Mouse (Mus musculus) layer of hippocampus, adult 11-12 months (tissue): ENCODE results near the gene Prps1.
"Not testable (repeated sequence)": the region's sequence is repeated elsewhere in the genome, so short reads cannot be mapped to it uniquely, and the experiment has no call there.

ENCODE experiments used
- DNase-seq: peaks from one replicate; pipeline ENCODE4 v3.0.0; 2022; ENCODE audit warnings: low spot score

Gene Prps1

DNA sequence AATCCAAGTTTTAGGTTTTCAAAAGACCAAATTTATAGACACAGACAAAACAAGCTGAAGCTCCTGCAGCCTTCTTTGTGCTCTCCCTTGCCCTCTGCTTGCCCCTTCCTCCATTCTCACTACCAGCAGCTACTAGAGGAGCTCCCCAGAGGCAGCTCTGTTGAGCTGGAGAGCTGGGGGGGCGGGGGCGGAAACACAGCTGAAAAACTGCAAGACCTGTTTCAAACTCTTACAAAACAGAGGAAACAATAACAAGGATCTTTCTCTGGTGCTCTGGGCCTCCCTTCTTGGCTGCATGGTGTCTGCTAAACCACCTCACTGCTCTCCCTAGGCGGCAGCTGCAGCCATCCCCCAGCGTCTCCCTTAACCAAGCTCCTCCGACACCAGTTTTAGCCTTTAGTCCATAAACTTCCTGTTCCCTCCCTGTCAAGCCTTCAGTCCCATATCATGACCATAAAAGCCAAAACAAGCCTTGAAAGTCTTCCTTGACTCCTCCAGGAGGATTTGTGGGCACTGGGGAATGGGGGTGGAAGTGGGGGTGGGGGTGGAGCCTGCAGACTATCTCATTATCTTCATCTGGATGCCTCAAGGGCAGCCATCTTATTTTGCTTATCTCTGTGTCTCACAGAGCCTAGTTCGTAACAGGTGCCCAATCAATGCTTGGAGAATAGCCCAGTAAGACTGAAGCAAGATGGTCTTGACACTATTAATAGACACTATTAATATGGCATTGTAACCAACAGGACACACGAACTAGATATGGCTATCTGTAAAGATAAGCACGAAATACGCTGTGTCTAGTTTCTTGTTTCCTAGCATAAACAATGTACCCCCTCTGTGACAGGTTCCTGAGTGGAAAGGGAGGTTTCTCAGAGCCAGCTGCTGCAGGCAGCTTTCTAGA lies 45.2 kb downstream of the Prps1 start:
- no peak for DNase-seq

DNA sequence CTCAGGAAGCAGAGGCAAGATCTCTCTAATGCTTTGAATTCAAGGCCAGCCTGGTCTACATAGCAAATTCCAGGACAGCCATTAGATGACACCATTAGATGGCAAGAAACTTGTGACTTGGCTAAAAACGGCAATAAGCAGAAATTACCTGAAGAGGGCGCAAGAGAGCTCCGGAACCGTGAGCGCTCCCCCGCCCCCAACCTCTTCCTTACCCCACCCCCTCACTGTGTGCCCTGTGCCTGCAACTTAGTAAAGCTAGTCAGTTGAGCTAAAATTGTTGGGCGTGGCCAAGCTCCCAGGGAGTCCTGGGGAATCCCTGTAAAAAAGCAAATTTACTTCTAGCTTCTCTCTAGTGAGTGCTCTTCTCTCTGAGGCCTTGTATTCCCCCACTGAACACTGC lies 47.5 kb downstream of the Prps1 start:
- peak; percentile 42 for DNase-seq

DNA sequence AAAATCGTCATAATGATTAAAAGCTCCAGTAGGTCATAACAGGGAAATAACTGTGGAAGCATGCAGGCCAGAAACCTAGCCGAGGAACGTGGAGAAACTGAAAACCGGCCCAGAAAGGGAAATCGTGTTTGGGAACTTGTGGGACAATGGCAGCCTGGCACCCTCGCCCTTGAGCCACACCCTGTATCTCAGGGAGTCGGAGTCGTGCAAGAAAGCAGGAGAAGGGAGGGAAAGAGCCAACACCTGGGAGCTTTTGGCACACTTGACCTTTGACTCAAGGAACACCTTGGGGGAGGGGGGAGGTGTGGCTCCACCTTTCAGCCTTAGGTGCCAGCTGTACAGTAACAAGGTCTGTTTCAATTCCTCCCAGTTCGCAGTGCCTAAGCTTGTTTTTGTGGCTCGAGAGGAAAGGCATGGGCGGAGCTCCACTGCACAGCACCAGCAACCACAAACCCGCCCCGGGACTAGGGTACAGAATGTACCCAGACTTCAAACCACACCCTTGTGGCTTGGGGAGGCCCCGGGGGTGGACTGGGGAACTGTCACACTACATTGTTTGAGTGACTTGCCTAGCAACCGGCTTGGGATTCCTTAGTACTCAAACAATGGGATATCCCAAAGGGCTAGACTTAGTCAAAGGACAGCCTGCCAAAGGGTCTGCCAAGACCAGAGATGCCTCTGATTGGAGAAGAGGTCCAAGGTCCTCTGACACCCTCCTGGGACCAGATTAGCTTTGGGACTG lies 49.3 kb downstream of the Prps1 start:
- DNase-seq, result peak; percentile 15

DNA sequence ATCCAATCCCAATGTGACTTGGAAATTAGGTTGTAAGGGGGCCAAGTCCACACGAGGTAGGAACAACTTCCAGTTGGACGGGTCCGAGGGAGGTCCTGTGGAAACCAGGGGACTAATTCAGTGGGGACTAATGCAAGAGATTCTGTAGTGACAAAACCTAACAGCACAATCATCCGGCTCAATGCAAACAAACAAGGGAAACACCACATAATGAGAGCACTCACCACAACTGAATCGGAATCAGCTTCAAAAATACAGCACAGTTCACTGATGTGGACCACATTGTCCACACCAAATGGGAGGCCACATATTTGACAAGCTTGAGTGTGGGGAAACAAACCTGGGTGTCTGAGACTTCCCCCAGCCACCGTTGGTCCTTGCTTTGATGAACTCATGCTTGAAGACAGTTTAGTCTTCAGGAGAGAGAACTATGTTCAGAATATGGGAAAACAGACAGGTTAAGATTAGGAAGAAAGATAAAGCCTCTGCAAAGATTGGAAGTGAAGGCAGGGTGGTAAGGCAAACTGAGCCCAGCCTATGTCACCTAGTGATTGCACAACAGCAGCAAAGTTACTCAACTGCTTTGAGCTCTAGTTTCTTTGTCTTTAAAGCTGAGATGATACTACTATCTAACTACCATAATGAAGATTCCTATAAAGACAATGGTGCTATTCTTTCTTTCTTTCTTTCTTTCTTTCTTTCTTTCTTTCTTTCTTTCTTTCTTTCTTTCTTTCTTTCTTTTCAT lies 50.2 kb downstream of the Prps1 start:
- no peak for DNase-seq

DNA sequence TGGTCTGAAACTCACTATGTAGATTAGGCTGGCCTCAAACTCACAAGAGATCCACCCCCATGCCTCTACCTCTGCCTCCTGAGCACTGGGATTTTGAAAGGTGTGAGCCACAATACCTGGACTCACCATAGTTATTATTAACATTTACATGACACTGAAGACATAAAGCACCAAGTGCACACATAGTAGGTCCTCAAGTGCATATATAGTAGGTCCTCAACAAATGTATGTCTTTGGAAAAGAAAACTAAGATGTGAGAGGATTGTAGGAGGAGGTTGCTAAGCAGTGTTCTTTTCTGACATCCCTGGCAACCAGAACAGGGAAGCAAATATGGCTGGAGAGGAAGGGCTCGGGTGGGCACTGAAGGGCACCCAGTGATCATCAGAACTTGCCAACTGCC lies 51.0 kb downstream of the Prps1 start:
- no peak for DNase-seq

DNA sequence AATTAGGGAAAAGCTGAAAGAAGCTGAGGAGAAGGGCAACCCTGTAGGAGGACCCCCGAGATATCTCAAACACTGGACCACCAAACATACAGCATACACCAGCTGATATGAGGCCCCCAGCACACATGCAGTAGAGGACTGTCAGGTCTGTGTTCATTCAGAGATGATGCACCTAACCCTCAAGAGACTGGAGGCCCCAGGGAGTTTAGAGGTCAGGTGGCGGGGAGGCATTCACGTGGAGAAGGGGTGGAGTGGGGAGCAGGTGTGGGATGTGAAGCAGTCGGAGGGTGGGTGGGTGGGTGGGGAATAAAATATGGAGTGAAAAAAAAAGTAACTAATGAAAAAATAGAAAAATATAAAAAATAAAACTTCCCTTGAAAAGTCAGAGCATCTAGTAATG lies 52.4 kb downstream of the Prps1 start:
- DNase-seq, result not testable (repeated sequence)

DNA sequence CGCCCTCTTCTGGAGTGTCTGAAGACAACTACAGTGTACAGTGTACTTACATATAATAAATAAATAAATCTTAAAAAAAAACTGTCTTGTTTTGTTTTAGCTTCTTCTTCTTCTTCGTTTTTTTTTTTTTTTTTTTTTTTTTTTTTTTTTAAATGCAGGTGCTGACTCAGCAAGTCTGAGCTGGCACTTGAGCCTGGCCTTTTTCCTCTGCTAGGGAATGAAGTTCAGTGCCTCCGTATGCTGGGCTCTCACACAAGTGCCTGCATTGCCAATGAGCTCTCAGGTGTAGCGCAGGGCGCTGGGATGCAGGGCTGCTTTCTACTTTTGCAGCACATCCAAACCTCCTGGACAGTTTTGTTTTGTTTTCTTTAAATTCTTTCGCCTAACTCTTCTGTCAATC lies 53.4 kb downstream of the Prps1 start:
- DNase-seq, result no peak

DNA sequence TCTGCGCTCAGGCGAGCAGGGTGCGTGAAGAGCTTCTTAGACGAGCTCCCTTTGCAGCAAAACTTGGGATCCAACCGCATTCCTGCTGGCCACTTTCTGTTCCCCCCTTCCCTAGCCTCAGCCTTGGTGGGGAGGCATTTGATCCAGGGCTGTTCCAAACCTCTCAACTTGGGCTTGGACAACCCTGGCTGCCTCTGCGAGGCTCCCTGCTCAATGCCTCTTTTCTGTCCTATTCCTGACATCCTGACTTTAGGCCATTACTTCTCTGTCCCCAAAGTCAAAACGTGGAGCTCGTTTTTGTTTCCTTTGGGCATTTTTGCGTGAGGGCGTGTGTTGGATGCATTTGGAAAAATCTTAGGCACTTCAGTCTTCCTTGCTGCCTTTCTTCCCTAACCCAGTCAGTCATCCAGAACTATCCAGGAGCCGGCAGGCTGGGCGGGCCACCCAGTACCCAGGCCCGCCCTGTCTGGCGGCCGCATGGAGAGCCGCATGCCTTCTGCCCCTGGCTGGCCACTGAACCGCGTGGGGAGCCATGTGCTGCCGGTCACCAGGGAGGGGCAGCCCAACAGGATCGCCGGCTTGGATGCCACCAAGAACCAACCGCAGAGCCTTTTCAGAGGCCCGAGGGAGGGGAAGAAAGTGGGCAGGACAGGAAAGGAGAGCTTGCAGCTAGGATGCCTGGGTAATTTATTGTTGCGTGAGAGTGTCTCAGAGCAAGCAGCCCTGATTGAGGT lies 54.5 kb downstream of the Prps1 start:
- DNase-seq, result peak; percentile 54

DNA sequence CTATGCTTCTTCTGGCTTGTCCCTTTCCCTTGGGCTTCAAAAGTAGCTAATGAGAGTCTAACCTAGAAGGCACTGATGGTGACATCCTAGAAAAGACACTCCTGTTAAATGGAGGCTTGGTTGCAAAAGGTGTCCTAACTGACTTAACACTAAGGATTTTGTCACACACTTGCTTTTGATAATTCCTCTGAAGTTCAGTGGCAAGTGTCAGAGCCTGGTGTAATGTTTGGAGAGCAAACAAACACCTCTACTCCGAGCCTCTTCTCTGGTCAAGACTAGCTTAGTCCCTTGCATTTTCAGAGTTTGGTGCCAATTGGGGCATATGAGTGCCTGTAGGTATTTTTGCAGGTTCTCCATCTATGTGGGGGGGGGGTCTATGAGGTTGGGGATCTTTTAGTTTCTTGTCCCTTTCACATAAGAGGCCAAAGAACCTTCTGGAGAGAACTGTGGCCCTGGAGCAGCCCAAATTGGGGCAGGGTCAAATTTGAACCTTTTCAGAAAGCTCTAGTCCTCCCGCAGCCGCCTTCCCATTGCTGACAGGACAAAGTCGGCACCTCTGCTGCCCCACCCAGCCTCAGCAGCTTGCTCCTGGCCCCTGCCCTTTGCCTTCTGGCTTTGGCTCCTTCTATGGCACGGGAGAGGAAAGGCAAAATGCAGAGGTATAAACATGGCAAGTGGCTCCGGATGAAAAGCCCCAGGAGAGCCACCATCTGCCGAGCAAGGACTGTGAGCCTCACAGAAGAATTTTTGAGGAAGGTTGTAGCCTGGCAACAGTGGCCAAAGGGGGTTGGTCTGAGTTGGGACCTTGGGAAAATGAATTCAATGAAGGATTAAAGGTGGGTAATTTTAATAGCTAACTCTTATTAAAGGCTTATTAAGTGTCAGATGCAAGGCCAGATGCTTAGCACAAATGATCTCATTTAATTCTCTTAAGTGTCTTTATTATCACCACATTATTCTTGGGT lies 55.6 kb downstream of the Prps1 start:
- no peak for DNase-seq

DNA sequence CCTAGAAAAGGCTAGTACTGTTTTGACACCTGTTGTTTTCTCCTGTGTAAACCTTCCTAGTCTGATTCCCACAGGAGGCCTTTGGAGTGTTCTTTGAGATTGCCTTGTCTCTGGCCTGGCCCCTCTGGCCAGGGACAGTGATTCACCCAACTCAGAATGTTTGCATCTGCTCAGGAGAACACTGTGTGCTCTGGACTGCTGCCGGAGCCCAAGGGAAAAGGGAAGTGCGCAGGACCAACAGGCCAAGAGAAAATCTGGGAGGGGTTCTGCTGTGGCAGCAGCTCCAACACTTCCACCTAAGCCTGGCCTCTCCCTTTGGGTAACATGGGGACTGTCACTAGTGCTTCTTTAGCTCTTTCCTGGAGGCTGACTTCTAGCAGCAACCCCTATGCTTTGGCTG lies 57.0 kb downstream of the Prps1 start:
- no peak for DNase-seq

DNA sequence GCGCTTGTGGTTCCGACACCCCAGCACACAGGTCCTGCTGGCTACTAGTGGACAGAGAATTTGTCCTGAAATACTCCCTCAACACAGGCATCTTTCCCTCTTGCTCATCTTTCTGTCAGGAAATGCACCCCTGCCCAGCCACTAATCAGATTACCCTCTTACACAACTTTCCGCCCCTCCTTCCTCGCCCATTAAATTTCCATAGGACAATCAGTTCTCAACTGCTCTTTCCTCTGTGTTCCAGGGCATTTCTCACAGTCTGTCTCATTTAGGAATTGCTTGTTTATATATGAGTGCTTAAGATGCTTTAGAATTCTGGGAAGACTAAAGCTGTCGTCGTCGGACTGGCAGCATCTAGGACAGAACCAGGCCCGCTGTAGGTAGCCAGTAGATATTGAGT lies 61.9 kb downstream of the Prps1 start:
- DNase-seq, result no peak

DNA sequence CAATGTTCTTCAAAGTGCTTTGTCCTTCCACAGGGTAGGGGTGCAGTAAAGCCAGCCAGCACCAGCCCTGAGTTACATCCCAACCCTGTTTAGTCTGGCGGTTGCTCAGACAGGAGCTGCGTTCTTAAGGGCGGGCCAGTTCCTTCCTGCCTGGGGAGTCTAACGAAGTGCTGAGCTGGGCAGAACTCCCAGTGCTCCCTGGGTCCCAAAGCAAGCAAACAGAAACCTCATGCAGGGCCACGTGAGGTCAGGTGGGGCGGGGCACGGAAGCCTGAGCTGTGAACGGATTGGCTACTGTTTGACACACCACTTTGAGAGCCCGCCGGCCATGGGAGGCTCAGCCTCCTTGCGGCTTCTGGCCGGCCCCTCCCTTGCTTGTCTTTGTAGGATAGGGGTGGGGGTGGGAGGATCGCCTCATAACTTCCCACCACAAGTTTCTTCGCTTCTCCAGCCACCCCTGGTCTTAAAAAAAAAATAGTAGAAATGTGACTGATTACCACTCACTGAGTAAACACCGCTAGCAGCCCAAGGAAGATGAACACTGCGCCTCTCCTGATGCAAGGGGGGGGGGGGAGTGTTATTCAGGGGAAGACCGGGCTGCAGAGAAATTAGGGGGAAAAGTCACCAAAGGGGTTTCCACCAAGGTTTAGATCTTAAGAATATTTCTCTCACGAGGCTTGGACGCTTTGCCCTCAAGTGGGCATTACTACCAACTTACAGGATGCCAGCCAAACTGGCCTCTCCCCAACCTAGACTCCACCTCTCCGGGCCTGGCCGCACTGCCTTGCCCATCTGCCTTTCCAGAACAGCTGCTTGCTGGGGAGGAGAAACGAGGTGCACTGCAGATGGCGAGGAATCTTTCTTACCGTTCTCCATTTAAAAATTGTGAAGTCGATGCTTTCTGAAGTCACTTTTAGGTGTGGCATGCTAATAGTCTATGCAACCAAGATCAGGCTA lies 64.0 kb downstream of the Prps1 start:
- peak; percentile 88 for DNase-seq

DNA sequence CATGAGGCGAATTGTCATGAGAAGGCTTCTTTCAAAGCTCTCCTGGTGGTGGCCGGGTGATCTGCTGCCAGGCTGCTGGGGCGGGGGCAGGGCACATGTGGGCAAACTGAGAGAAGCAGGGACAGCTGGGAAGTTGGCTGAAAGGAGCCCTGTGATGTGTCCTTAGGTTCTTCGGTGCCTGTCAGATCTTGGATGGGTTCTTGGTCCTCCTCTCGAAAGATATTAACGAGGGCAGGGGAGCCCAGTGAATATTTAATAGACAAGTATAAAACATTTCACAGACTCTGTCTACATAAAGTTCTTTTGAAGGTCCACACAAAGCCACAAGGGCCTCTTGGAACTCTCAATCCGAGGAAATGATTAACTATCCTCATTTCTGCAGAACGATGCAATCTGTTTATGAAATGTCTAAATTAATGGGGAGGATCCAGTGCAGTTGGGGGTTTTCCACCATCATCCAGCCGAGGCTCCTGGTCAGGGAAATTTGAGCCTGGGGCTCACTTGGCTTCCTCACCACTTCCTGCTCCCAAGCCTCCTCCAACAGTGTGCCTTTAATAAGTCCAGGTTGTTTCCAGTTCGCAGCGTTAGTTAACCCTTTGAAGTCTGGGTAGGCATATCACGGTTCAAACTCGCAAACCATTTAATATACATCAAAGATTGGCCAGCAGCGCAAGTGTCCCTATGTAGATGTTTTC lies 65.8 kb downstream of the Prps1 start:
- DNase-seq, result no peak

DNA sequence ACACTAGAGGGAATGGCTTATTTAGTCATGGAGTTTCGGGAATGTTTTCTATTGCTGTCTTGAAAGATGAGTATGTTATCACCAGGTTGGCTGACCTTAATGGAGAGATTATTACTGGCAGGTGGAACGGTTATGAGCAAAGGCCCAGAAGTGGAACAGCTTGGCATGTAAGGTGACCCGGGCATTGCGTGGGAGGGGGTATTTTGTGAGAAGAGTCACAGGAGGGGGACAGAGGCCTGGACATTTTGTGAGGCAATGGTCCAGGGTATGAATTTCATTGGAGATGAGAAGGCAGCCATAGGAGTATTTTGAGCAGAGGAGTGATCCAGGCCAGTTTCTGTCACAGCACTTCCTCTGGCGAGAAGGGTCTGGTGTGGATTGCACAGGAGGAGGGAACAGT lies 67.8 kb downstream of the Prps1 start:
- DNase-seq, result no peak
